ENCODE assay signal across 9 mouse cellular contexts in the genomic region with DNA sequence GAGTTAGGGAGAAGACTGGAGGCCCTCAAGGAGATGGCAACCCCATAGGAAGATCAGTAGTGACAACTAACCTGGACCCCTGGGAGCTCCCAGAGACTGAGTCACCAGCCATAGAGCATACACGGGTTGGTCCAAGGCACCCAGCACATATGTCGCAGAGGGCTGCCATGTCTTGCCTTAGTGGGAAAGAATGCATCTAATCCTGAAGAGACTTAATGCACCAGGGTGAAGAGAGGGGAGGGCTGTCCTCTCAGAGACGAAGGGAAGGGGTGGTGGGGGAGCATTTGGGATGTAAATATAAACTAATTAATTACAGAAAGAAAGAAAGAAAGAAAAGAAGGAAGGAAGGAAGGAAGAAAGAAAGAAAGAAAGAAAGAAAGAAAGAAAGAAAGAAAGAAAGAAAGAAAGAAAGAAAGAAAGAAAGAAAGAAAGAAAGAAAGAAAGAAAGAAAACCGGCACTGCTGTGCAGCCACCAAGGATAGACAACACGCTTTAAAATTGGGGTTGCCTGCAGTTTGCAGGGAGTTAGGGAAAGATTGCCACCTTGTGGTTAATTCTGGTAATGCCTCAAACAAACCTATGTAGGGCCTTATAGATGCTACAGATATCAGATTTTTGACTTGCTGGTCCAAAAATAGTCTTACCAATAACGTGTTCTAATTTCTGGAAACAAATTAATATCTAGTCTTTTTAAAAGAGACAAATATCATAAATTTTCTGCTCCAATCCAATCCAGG. TPM values are rescaled to one million over a fixed set of nuclear protein-coding genes. Genes with fewer than 3 reads are reported as not detected.
A peak's percentile ranks its signal among the peaks of the same experiment; 100 is the strongest.
DNase-seq lines count a peak whose midpoint lies in the region; ATAC-seq and TF ChIP-seq lines count a peak whose summit lies in the region.
"Had no signal": no experiment of that assay in that cellular context is flagged by ENCODE, and none has a peak within 500 bp of the region (broad histone marks: within the 10 kb centered on the region; RNA-seq: fewer than 3 reads in every experiment).

No protein-coding gene starts in this region.

- no peak for ATAC-seq in heart, embryonic 12.5 days (ENCODE audit: insufficient number of reproducible peaks, low FRiP score)

- H3K27me3 ChIP-seq in heart, embryonic 12.5 days (replicated peaks) = peaks cover 25% of the 10 kb centered on the region

- H3K4me3 ChIP-seq in heart, embryonic 12.5 days = no peak overlapping the region
- H3K4me3 ChIP-seq in ES-E14 (ENCODE audit: insufficient read depth in 1 of 2, low read depth in 1 of 2, low read length in 2 of 2, poor library complexity in 1 of 2, severe bottlenecking in 1 of 2) = no peak overlapping the region

- H3K9ac ChIP-seq in heart, embryonic 12.5 days = no peak overlapping the region
- H3K9ac ChIP-seq in ES-E14 (ENCODE audit: insufficient read depth, low read depth, low read length, poor library complexity, severe bottlenecking) = no peak overlapping the region

- H3K9me3 ChIP-seq in heart, embryonic 12.5 days (replicated peaks) = no peaks in the 10 kb centered on the region
- no peaks in the 10 kb centered on the region for H3K9me3 ChIP-seq in ES-E14 (ENCODE audit: control insufficient read depth, insufficient read depth, low read depth, low read length)

- H3K27ac ChIP-seq in heart, embryonic 12.5 days (ENCODE audit: poor library complexity, severe bottlenecking) = no peak overlapping the region
- no peak overlapping the region for H3K27ac ChIP-seq in ES-E14 (ENCODE audit: insufficient read depth, low read depth, low read length, poor library complexity, severe bottlenecking)

- H3K36me3 ChIP-seq in heart, embryonic 12.5 days = no peaks in the 10 kb centered on the region
- H3K36me3 ChIP-seq in ES-E14 (ENCODE audit: control insufficient read depth, insufficient read depth, low read length, poor library complexity, severe bottlenecking) = no peaks in the 10 kb centered on the region

- peak; percentile 70 to 88 for DNase-seq in heart, adult 18-20 months
- DNase-seq in ES-E14 (ENCODE audit: low read depth, low spot score) = peak; percentile 68
- peak; percentile 32 to 77 for DNase-seq in cerebellum, postnatal 25 days
- DNase-seq in gastrocnemius, postnatal 10 days = peak; percentile 63
- peak; percentile 61 for DNase-seq in layer of hippocampus, adult 9-10 months (ENCODE audit: low spot score)
- peak; percentile 86 for DNase-seq in lung, postnatal 36 days
- peak; percentile 25 for DNase-seq in spleen, adult 12 weeks (ENCODE audit: low spot score)

- H3K4me1 ChIP-seq in heart, embryonic 12.5 days (replicated peaks) = peaks cover 8% of the 10 kb centered on the region
- H3K4me1 ChIP-seq in ES-E14 (ENCODE audit: control insufficient read depth in 2 of 2, insufficient read depth in 2 of 2, low read length in 2 of 2, poor library complexity in 1 of 2) = no peaks in the 10 kb centered on the region

- 40% methylated on average over 6 of the region's 6 CpGs for WGBS in heart, embryonic 12.5 days

- H3K4me2 ChIP-seq in heart, embryonic 12.5 days = no peak overlapping the region

- in situ Hi-C loops in ES-E14 (cut with MboI; ENCODE audit: low sequenced_read_pairs in 2 of 2, unreplicated experiment in 2 of 2) = loop anchor here (10.0 kb wide), 2 partner anchors 163 to 183 kb away; no protein-coding TSS in a partner anchor

TF ChIP-seq in ES-E14, 5 proteins besides CTCF, POLR2A, EP300 and RAD21:
- TF ChIP-seq CHD2 (IDR thresholded peaks at IDR 0.05; ENCODE audit: low read depth, low read length) (no peak), ZNF384 (IDR thresholded peaks at IDR 0.05; ENCODE audit: low read depth, low read length) (no peak), HCFC1 (IDR thresholded peaks at IDR 0.05; ENCODE audit: borderline replicate concordance, insufficient read depth, low read length) (no peak), ZC3H11A (IDR thresholded peaks at IDR 0.05; ENCODE audit: borderline replicate concordance, low read depth, low read length) (peak; percentile 90)
TF ChIP-seq in ES-E14: peak in this region for 1.

RNA-seq across cellular contexts. Expression of gene Neu3, which starts 30.1 kb away (rescaled TPM):
- 1 to 10 TPM; 3.6 to 3.7 TPM for total RNA-seq in heart, adult 18-20 months (2021)
- 2.6 and 3.4 TPM in 2 replicates for polyA plus RNA-seq in heart, embryonic 12.5 days (2016; fragmentation: Nextera tagmentation; extraction: Ambion mirVana)
- total RNA-seq in ES-E14 (2012; rRNA removed) = 2.2 and 2.4 TPM in 2 replicates
- total RNA-seq in gastrocnemius, postnatal 10 days (2021) = 1 to 10 TPM; 2.6 to 3.2 TPM

RNA-seq across cellular contexts. Expression of gene Olfr521, which starts 34.8 kb away (rescaled TPM):
- total RNA-seq in heart, adult 18-20 months (2021) = not detected
- not detected in 2 replicates for polyA plus RNA-seq in heart, embryonic 12.5 days (2016; fragmentation: Nextera tagmentation; extraction: Ambion mirVana)
- total RNA-seq in ES-E14 (2012; rRNA removed) = not detected in 2 replicates
- total RNA-seq in gastrocnemius, postnatal 10 days (2021) = not detected
- polyA plus RNA-seq: liver, embryonic 16.5 days had no signal

Comparison
In these comparisons a context has a peak if more than half of its experiments do, and no peak if none do; other contexts are left out.
1. DNase-seq: peak in every context shown above with its lines; median percentile 86 in lung, postnatal 36 days; 79 in heart, adult 18-20 months; 68 in ES-E14; 63 in gastrocnemius, postnatal 10 days; 61 in layer of hippocampus, adult 9-10 months; 54 in cerebellum, postnatal 25 days; 25 in spleen, adult 12 weeks.